Mouse (Mus musculus) R1 (cell line): Measurements from ENCODE around the gene Eif4e1b.

ENCODE experiments used
- DNase-seq: peaks from one replicate; pipeline ENCODE4 v3.0.0-alpha.2; 2018; ENCODE audit warnings: low read depth, low spot score

Gene Eif4e1b

GRCm38 (mm10) chr13:54799701-54800100, 15.9 kb downstream of the Eif4e1b start:
- DNase-seq, result peak; percentile 81

GRCm38 (mm10) chr13:54800206-54800605, 16.4 kb downstream of the Eif4e1b start:
- DNase-seq, result no peak

- DNase-seq, result peak; percentile 80
Observed at GRCm38 (mm10) chr13:54803010-54803409, 19.2 kb downstream of the Eif4e1b start.

DNA sequence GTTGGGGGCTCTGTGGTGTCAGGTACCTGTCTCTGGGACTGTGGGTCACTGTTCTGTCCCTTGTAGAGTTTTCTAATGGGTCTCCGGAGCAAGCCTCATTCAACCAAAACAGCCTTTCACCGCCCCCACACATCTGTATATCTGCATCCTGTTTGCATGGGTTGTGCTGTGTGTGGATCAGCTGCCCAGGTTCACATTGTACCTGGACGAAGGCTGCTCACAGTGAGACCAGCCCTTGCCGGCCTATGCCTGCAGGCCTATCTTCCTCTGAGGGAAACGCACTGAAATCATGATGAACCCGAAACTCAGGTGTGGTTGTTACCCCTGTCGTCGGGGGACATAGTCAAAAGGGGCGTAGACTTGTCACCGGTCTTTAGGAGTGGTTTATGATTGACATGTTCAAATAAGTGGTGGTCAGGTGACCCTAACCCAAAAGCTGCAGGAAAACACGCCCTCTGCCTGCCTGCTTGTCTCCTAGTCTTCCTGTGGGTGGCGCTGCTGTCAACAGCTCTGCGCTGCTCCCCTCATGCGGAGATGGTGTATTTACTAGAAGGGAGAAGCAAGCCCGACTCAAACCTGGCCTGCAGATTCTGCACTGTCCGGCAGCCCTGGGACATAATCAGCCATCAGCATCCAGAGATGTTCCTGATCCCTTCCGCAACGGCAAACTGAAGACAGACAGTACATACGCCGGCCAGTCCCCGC, 21.5 kb downstream of the Eif4e1b start:
- peak; percentile 75 for DNase-seq

GRCm38 (mm10) chr13:54806434-54806976, 22.7 kb downstream of the Eif4e1b start:
- DNase-seq, result no peak

- no peak for DNase-seq
Observed at GRCm38 (mm10) chr13:54808067-54808466, 24.3 kb downstream of the Eif4e1b start.

DNA sequence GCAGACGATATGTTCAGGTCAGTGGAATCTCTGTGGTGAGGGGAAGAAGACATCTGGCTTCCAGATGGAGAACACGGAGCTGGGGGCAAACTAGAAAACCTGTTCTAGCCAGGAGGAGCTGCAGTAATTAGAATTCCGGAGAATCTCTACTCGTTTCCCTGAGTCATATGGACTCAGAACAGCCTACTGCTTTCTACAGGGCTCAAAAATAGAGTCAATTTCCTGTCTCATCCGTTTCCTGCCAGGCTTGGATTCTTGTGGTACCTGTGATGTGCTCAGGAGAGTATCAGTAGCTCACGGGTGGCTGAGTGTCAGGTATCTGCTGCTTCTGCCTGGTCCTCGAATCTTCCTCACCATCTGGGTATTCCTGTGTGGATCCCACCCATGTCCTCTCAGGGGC, 27.7 kb downstream of the Eif4e1b start:
- DNase-seq, result no peak

GRCm38 (mm10) chr13:54813381-54813780, 29.6 kb downstream of the Eif4e1b start:
- no peak for DNase-seq

GRCm38 (mm10) chr13:54818399-54819254, 34.8 kb downstream of the Eif4e1b start:
- DNase-seq, result peak; percentile 75

DNA sequence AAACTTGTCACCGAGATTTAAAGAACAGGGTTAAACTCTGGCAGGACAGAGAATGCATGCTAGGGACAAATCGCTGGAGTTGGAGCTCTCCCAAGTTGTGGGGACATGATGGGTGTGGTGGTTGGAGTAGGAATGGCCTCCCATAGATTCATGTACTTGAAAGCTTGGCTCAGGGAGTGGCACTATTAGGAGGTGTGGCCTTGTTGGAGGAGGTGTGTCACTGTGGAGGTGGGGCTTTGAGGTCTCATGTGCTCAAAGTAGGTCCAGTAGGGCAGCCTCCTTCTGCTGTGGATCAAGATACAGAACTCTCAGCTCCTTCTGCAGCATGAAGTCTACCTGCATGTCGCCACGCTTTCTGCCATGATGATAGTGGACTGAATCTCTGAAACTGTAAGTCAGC, 37.3 kb downstream of the Eif4e1b start:
- DNase-seq, result peak; percentile 76

GRCm38 (mm10) chr13:54821931-54822330, 38.1 kb downstream of the Eif4e1b start:
- DNase-seq, result no peak

DNA sequence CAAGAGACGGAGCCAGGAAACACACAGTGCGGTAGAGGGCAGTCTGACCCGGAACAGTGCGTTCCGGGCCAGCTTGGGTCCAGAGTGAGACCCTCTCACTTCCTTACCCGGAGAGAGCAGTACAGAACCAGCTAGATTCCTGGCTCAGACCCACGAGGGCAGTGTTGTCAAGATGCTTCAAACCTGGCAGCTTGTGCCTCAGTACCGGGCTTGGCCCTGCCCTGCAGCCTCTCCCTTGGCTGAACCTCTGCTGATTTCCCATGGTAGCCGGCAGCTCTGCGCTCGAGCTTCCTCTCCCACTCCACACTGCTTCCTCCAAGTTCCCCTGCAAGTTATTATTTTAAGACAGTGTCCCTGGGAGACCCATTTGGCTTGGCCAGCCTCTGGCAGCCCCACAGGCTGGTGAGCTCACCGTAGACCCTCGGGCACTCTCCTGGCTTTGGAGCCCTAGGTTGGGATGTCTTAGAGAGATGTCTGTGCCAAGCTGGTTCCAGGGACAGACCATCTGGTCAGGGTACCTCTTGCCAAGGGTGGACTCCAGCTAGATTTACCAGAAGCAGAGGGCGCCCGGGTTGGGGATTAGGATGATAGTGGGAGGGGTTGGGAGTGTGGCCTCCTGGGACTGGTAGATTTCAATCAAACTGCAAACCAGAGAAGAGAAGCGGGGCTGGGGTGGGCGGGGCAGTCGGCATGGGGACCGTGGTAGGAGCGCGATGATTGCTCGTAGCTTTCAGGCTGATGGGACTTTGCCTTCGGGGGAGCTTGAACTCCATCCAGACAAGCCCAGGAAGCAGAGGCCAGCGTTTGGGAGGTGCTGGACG, 40.5 kb downstream of the Eif4e1b start:
- DNase-seq, result peak; percentile 81

- no peak for DNase-seq
Observed at GRCm38 (mm10) chr13:54827992-54828391, 44.2 kb downstream of the Eif4e1b start.

DNA sequence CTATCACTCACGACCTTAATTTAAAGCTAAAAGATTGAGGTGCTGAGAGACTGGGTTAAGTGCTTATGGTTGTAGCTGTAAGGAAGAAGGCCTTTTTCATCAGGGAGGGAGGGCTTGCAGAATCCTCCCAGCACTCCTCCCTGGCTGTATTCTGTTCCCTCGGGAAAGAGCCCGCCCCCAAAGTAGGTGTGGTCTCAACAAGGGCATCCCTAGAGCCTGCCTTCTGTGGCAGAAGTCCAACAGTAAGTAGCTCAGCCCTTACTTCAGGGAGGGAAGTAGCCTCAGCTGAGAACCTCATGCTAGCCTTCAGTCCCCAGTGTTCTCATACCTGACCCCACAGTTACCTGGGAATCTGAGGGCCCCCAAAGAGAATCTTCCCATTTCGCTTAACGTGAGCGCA, 44.7 kb downstream of the Eif4e1b start:
- DNase-seq, result peak; percentile 82

GRCm38 (mm10) chr13:54829450-54829849, 45.7 kb downstream of the Eif4e1b start:
- peak; percentile 64 for DNase-seq

GRCm38 (mm10) chr13:54836351-54837030, 52.7 kb downstream of the Eif4e1b start:
- DNase-seq, result no peak

- no peak for DNase-seq
Observed at GRCm38 (mm10) chr13:54837061-54837460, 53.3 kb downstream of the Eif4e1b start.

- DNase-seq, result no peak
Observed at GRCm38 (mm10) chr13:54837471-54837889, 53.7 kb downstream of the Eif4e1b start.
